Mouse (Mus musculus) limb, embryonic 10.5 days (tissue): Measurements from ENCODE around the gene Asap3. TPM values are rescaled to one million over a fixed set of nuclear protein-coding genes. Genes with fewer than 3 reads are reported as not detected.
A peak's percentile ranks its signal among the peaks of the same experiment; 100 is the strongest.

Source experiments
- DNase-seq: peaks from one replicate; pipeline ENCODE4 v3.0.0-alpha.2; 2017; ENCODE audit warnings: low spot score
- H3K27ac ChIP-seq: fragments of 300-500 bp; sonication (generic); 2 replicates; pipeline ENCODE4 v1.5.1; 2016; ENCODE audit warnings: mild to moderate bottlenecking
- H3K27me3 ChIP-seq: fragments of 300-500 bp; sonication (generic); 2 replicates; pipeline ENCODE4 v1.6.1; 2016; ENCODE audit warnings: low read depth, mild to moderate bottlenecking; ENCODE audit not compliant: poor library complexity, severe bottlenecking
- H3K36me3 ChIP-seq: fragments of 300-500 bp; sonication (generic); 2 replicates; pipeline ENCODE4 v1.6.1; 2016; ENCODE audit warnings: mild to moderate bottlenecking, moderate library complexity
- H3K4me1 ChIP-seq: fragments of 300-500 bp; sonication (generic); 2 replicates; pipeline ENCODE4 v1.6.1; 2016
- H3K4me3 ChIP-seq: fragments of 300-500 bp; sonication (generic); 2 replicates; pipeline ENCODE4 v1.5.1; 2016; ENCODE audit warnings: mild to moderate bottlenecking, moderate library complexity
- H3K9me3 ChIP-seq: fragments of 300-500 bp; sonication (generic); replicated peaks from 2 replicates; pipeline ENCODE4 v1.6.1; 2016; ENCODE audit warnings: mild to moderate bottlenecking
- WGBS: fragments of 180-500 bp; shearing (Covaris S2); methylation state at CpG from one replicate; pipeline ENCODE4 v1.1.7; 2016; 5-methylcytosine and 5-hydroxymethylcytosine counted together
- polyA plus RNA-seq: library from polyadenylated mRNA; unstranded; fragments of >200 nt; fragmentation: Nextera tagmentation; extraction: Ambion mirVana; gene quantifications from 2 replicates; pipeline ENCODE4 v1.2.1, GENCODE M21; 2016

Asap3 gene
- 2.3 and 3.7 TPM in 2 replicates for polyA plus RNA-seq

DNA sequence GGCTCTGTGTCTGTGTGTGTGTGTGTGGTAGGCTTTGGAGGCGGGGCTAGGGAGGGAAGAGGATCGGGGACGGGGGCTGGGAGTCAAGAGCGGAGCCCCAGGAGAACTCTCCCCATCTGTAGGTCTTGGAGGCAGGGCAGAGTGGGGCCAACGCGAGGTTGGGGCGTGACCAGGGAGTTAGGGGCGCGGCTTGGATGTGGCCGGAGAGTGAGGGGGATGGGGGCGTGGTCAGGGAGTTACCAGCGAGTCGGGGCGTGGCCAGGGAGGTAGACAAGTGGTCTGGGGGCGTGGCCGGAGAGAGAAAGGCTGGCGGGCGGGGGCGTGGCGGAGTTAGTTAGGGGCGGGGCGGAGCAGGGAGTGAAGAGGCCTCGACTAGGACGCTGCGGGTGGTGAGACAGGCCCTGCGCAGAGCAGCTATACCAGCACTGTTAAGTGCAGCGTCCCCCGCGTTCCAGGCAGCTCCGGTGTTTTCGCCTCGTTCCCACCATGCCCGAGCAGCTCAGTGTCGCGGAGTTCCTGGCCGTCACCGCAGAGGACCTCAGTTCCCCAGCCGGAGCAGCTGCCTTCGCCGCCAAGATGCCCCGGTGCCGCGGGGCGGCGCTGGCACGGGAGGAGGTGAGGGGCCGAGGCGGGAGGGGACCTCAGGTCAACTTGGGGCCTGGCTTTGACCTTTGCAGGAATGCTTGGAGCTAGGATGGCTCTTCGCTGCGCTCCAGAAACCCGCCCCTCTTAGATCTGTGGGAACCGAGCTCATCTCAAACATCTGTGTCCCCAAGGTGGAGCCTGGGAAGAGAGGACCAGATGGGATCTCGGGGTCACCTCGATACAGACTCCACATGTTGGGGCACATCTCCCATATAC, at the start of gene Asap3:
Gene Asap3 (plus strand): TSS at position 333 of the 861 bp plus-strand sequence.
- no peaks in the 10 kb centered on the region for H3K9me3 ChIP-seq
- peaks cover 29% of the 10 kb centered on the region for H3K4me1 ChIP-seq
- peak within 1 kb of the TSS; percentile 74 for H3K4me3 ChIP-seq
- peak; percentile 100 for DNase-seq
- H3K36me3 ChIP-seq: no peaks in the 10 kb centered on the region
- peaks cover 48% of the 10 kb centered on the region for H3K27me3 ChIP-seq
- under 1% methylated on average over 51 of the region's 54 CpGs for WGBS
- peak within 1 kb of the TSS; percentile 80 for H3K27ac ChIP-seq

DNA sequence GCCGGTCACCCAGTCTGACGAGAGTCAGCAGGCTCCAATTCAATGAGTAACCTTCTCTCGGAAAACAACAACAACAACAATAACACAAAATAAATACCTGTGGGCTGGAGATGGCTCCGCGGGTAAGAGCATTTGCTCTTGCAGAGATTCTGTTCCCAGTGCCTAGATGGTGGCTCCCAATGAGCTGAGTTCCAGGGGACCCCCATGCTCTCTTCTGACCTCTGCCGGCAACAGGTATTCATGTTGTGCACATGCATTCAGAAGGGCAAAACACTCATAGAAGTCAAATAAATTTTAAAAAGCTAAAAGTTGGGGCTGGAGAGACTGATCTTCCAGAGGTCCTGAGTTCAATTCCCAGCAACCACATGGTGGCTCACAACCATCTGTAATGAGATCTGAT, 47.7 kb upstream of the Asap3 start:
- 82% methylated on average over 6 of the region's 6 CpGs for WGBS
- no peaks in the 10 kb centered on the region for H3K36me3 ChIP-seq
- no peaks in the 10 kb centered on the region for H3K9me3 ChIP-seq
- peaks cover 26% of the 10 kb centered on the region for H3K4me1 ChIP-seq
- DNase-seq: no peak
- no peak overlapping the region for H3K27ac ChIP-seq
- H3K4me3 ChIP-seq: no peak overlapping the region
- H3K27me3 ChIP-seq: no peaks in the 10 kb centered on the region

DNA sequence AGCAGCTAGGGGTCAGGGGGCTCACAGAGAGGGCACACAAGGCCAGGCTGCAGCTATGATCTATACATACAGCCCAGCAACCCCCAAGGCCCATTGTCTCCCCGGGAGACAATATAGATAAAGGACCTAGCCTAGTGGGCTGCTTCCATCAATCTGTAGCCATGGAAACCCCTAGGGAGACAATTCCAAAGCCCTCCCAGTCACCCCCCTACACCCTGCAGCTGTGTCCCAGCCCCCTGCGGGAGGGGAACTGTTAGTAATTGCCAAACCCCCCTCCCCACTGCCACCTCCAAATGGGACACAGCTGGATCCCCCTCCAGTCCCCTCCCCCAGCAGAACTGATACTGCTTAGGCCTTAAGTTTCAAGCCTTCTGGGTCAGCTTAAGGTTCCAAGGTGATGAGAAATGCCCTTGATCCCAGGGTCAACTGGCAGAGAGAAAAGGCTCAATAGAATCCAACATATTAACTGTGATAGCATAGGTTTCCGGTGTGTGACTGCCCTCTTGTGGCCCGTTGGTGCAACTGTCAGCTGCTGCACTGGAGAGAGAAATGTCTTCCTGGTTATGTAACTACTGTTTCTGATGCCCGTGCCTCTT, 46.3 kb upstream of the Asap3 start:
- Histone ChIP-seq H3K27ac (peak overlapping the region; percentile 75), H3K4me1 (peaks cover 25% of the 10 kb centered on the region), H3K4me3 (no peak overlapping the region), H3K27me3 (no peaks in the 10 kb centered on the region), H3K36me3 (no peaks in the 10 kb centered on the region), H3K9me3 (no peaks in the 10 kb centered on the region)
- WGBS: 8% methylated on average over 5 of the region's 5 CpGs
- DNase-seq: peak; percentile 90

DNA sequence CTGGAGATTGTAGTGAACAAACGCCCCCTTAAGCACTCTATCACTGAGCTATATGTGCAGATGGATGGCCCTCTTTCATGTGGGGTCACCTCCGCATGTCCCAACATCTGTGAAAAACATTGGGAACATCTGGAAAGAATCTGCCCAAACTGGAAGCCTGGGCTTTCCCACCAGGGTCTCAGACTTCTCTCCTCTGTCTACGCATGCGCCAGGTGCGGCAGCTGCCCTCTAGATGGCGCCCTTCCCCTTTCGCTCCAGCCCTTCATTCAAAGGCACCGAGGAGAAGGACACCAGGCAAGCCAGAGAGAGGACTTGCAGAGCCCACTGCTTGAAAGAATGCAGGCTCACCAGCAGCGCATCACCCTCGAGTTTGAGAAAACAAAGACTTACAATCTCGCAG, 42.7 kb upstream of the Asap3 start:
- Histone ChIP-seq H3K4me3 (no peak overlapping the region), H3K27ac (peak overlapping the region; percentile 6; the same call in 1 of the 2 replicates)
- DNase-seq: peak; percentile 97

DNA sequence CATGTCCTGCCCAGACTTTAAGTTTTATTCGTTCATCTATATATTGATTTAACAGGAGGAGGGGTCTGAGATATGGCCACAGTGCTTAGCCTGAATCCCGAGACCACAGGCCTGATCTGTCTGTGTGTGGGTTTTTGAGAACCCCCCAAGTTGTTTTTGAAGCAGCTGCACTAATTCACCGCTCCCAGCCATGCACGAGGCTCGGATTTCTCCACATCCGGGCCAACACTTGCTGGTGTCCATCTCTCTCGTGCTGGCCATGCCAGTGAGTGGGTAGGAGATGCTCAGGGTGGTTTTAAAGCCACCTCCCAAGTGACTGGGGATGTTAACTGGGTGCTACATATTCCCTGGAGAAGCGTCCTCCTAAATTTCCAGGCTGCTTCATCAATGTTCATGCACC, 41.2 kb upstream of the Asap3 start:
- DNase-seq: no peak
- Histone ChIP-seq H3K27ac (no peak overlapping the region), H3K27me3 (no peaks in the 10 kb centered on the region), H3K4me3 (no peak overlapping the region), H3K9me3 (no peaks in the 10 kb centered on the region), H3K4me1 (peaks cover 12% of the 10 kb centered on the region), H3K36me3 (no peaks in the 10 kb centered on the region)
- WGBS: 74% methylated on average over 8 of the region's 8 CpGs

More for the DNA sequence above, 42.7 kb upstream of the Asap3 start:
- 2% methylated on average over 11 of the region's 11 CpGs for WGBS
- Histone ChIP-seq H3K9me3 (no peaks in the 10 kb centered on the region), H3K4me1 (peaks cover 20% of the 10 kb centered on the region), H3K27me3 (no peaks in the 10 kb centered on the region), H3K36me3 (no peaks in the 10 kb centered on the region)

DNA sequence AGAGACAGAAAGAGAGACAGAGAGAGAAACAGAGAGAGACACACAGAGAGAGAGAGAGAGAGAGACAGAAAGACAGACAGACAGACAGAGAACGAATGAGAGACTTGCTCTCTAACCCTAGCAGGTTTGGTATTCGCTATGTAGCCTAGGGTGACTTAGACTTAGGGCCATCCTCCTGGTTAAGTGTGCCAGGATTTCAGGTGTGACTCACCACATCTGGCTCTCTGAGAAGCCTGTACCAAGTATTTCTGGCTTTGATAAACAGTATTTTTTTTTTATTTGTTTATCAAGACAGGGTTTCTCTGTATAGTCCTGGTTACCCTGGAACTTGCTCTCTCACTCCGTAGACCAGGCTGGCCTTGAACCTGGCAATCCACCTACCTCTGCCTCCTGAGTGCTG, 38.5 kb upstream of the Asap3 start:
- WGBS: 82% methylated on average over 3 of the region's 3 CpGs
- Histone ChIP-seq H3K36me3 (no peaks in the 10 kb centered on the region), H3K4me1 (peaks cover 14% of the 10 kb centered on the region), H3K4me3 (no peak overlapping the region), H3K9me3 (no peaks in the 10 kb centered on the region), H3K27ac (no peak overlapping the region), H3K27me3 (no peaks in the 10 kb centered on the region)
- no peak for DNase-seq

DNA sequence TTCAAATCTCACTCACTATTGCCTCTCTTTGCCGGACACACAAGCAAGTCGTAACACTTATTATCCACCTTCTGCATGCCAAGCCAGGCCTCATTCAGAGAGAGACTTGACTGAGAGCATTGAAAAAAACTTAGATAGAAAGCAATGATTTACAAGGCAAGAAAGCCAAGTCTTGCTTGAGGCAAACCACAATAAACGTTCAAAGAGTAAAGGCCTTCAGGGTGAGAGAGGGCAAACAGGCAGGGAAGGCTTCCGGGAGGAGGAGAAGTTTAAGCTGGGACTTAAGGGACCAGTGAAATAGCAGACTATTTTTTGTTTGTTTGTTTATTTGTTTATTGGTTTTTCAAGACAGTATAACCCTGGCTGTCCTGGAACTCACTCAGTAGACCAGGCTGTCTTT, 35.8 kb upstream of the Asap3 start:
- peaks cover 9% of the 10 kb centered on the region; the same call in 1 of the 2 replicates for H3K36me3 ChIP-seq
- no peak overlapping the region for H3K4me3 ChIP-seq
- no peak overlapping the region for H3K27ac ChIP-seq
- no peaks in the 10 kb centered on the region for H3K9me3 ChIP-seq
- H3K4me1 ChIP-seq: peaks cover 38% of the 10 kb centered on the region
- WGBS: 74% methylated on average over 4 of the region's 4 CpGs
- no peaks in the 10 kb centered on the region for H3K27me3 ChIP-seq
- no peak for DNase-seq

DNA sequence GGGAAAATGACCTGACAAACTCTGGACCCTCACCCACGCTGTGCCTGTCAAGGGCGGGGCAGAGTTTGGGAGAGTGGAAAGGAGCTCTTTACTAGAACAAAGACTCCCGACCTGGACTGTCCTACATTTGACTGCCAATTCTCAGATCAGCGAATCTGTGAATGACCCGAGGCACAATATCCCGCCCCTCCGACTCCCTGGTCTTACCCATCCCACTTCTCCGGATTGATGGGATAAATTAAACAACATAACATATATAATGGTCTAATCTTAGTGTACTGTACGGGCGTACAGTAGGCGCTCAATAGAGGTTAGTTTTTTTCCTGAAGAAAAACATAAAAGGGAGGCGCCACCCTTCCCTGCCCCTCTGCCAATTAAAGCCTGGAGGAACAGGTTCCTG, 34.7 kb upstream of the Asap3 start:
- Histone ChIP-seq H3K36me3 (peaks cover 11% of the 10 kb centered on the region; the same call in 1 of the 2 replicates), H3K4me3 (peak overlapping the region; percentile 69), H3K9me3 (no peaks in the 10 kb centered on the region), H3K27ac (peak overlapping the region; percentile 90), H3K27me3 (no peaks in the 10 kb centered on the region), H3K4me1 (peaks cover 49% of the 10 kb centered on the region)
- WGBS: 30% methylated on average over 12 of the region's 12 CpGs
- no peak for DNase-seq

DNA sequence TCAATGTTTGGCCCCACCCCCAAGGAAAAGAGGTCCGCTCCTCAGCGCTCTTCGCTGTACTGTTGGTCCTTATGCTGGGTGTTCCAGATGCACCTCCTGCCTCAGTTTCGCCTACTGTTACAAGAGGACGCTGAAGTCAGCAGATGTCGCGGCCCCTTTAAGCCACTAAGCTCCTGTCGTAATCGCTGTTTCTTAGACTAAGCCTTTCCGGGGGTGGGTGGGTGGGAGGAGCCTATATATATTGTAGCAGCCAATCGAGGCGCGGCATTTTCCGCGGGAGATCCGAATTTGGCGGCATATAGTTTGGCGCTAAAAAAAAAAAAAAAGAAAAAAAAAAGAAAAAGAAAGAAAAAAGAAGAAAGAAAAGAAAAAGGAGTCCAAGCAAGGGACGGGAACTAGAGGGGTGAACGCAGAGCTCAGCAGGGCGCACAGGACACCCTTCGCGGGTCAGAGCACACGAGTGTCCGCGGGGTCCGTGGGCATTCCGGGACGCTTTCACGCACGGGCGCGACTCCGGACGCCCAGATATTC, 34.1 kb upstream of the Asap3 start, which contains the start of gene E2f2:
Gene E2f2 (plus strand): TSS at position 384 of the 531 bp plus-strand sequence.
- Histone ChIP-seq H3K27ac (peak within 1 kb of the TSS; percentile 90), H3K9me3 (no peaks in the 10 kb centered on the region), H3K36me3 (peaks cover 11% of the 10 kb centered on the region; the same call in 1 of the 2 replicates), H3K4me3 (peak within 1 kb of the TSS; percentile 69), H3K4me1 (peaks cover 55% of the 10 kb centered on the region), H3K27me3 (no peaks in the 10 kb centered on the region)
- DNase-seq: peak; percentile 78
- under 1% methylated on average over 35 of the region's 35 CpGs for WGBS

DNA sequence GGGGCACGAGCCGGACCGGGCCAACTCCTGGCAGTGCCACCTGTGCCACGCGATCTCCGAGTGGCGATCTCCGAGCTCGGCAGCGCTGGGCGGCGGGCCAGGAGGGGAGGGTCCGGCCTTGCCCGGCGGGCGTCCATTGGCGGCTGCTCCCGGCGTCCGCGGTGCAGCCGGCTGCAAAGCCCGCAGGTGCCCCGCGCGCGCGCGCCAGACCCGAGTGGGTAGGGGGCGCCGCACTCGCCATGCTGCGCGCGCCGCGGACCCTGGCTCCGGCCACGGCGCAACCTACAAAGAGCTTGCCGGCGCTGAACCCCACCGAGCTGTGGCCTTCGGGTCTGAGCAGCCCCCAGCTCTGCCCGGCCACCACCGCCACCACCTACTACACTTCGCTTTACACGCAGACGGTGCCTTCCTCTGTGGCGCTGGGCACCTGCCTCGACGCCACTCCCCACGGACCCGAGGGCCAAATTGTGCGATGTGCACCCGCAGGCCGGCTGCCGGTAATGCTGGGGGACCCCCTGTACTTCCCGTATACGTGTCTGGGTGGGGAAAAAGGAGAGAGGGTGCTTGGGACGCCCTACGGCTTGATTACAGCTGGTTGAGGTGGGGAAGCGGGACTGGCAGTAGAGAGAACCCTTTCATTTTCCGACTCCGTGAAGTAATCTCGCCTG, 33.5 kb upstream of the Asap3 start:
- H3K36me3 ChIP-seq: peaks cover 11% of the 10 kb centered on the region; the same call in 1 of the 2 replicates
- H3K4me3 ChIP-seq: peak overlapping the region; percentile 69
- no peaks in the 10 kb centered on the region for H3K27me3 ChIP-seq
- peak; percentile 72 for DNase-seq
- H3K27ac ChIP-seq: peak overlapping the region; percentile 90
- H3K9me3 ChIP-seq: no peaks in the 10 kb centered on the region
- under 1% methylated on average over 67 of the region's 67 CpGs for WGBS
- peaks cover 61% of the 10 kb centered on the region for H3K4me1 ChIP-seq

DNA sequence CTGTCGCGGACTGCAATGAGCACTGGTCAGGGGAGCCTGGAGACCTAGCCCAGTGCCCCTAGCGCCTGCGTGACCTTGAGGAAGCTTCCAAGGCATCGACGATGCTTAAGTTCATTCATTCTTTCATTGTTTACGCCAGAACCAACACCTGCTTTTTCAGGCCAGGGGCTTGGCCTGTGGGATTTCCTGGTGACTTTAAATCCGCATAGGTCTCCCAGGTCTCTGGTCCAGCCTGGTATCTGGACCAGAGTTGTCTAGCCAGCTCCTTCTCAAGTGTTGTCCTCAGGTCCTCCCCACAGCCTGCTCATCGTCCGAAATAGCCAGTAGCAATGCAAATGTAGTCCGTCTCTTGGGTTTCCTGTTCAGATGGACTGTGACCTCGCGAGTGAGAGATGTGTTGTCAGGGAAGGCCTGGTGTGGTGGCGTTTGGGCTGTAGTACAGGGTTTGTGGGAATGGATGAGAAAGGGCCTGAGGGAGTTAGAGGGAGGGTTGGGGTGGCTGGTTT, 32.9 kb upstream of the Asap3 start:
- Histone ChIP-seq H3K4me3 (peak overlapping the region; percentile 69), H3K4me1 (peaks cover 67% of the 10 kb centered on the region), H3K27me3 (no peaks in the 10 kb centered on the region), H3K27ac (peak overlapping the region; percentile 90), H3K36me3 (peaks cover 14% of the 10 kb centered on the region; the same call in 1 of the 2 replicates), H3K9me3 (no peaks in the 10 kb centered on the region)
- 3% methylated on average over 14 of the region's 14 CpGs for WGBS
- peak; percentile 67 for DNase-seq
